Mouse (Mus musculus): ENCODE results near the gene Fam219a. TPM values are rescaled to one million over a fixed set of nuclear protein-coding genes. Genes with fewer than 3 reads are reported as not detected.
A peak's percentile ranks its signal among the peaks of the same experiment; 100 is the strongest.

Fam219a gene
- polyA plus RNA-seq, 1 experiment: 6.9 TPM

DNA sequence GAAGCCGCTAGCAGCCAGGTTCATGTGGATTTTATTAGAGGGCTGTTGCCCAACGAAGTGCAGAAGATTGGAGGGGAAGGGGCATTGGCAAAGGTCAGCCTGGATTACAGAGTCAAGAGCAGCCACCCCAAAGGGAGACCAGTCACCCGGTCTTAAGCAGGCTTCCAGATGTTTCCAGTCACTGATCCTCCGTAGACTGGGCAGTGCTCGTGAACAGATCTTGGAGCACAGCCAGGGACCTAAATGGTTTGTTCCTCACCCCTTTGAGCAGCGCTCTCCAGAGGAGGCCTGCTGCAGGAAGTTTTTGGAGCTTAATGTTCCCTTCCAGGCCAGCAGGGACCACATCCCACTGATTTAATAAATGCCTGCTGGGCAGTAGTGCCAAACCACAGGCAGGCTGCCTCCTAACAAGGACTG, 87.7 kb downstream of the Fam219a start:
- WGBS: 49% methylated on average over 6 of the region's 6 CpGs
- DNase-seq (ENCODE audit: low read depth, low spot score): no peak

GRCm38 (mm10) chr4:41480254-41480653, 89.1 kb downstream of the Fam219a start:
- 75% methylated on average over 8 of the region's 8 CpGs for WGBS
- DNase-seq (ENCODE audit: low read depth, low spot score): no peak

- WGBS: 62% methylated on average over 1 of the region's 1 CpGs
- DNase-seq (ENCODE audit: low read depth, low spot score): no peak
These were observed 89.9 kb downstream of the Fam219a start for GRCm38 (mm10) chr4:41479456-41479804.

DNA sequence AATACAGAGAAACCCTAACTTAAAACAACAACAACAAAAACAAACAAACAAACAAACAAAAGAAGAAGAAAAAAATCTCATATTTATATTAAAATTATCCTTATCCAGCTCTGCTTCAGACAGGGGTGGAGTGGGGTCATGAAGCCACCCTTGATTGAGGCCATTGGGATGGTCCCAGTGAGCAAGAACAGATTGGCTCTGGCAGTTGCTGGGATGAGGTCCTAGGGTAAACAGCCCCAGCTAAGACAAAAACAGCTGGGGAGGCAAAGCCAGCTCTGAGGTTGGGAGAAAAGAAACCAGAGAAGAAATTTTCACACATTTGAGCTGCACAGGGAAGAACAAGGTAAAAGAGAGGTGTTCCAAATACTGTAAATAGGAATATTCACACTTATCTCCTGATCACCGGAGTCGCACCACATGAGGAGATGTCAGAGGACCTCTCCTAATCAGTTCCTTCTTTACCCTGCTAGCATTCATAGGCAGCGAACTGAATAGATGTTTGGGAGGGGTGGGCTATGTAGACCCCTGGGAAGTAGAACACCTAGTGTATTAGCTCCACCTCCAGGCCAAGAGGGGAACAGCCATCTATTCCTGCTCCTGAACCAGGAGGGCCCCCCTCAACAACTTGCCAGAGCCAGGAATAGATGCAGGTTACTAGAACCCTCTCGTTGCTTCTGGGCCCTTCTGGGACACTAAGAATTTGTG, 90.4 kb downstream of the Fam219a start:
- WGBS: 80% methylated on average over 4 of the region's 4 CpGs
- no peak for DNase-seq (ENCODE audit: low read depth, low spot score)

GRCm38 (mm10) chr4:41477648-41478160, 91.6 kb downstream of the Fam219a start:
- DNase-seq (ENCODE audit: low read depth, low spot score): no peak
- 84% methylated on average over 9 of the region's 9 CpGs for WGBS

DNA sequence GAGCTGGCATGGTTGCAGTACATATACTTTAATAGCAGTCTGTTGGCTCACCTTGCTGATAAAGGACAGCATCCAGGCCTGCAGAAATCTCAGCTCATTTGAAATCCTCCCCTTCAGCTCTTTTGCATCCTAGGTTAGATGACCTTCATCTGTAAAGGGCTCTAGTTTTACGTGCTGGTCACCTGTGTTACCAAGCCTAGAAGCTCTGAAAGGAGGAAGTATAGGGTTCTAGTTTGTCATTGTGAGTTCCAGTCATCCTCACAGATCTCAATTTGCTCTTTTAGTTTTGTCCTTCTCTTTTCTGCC, 98.0 kb downstream of the Fam219a start:
- 82% methylated on average over 1 of the region's 1 CpGs for WGBS
- no peak for DNase-seq (ENCODE audit: low read depth, low spot score)

DNA sequence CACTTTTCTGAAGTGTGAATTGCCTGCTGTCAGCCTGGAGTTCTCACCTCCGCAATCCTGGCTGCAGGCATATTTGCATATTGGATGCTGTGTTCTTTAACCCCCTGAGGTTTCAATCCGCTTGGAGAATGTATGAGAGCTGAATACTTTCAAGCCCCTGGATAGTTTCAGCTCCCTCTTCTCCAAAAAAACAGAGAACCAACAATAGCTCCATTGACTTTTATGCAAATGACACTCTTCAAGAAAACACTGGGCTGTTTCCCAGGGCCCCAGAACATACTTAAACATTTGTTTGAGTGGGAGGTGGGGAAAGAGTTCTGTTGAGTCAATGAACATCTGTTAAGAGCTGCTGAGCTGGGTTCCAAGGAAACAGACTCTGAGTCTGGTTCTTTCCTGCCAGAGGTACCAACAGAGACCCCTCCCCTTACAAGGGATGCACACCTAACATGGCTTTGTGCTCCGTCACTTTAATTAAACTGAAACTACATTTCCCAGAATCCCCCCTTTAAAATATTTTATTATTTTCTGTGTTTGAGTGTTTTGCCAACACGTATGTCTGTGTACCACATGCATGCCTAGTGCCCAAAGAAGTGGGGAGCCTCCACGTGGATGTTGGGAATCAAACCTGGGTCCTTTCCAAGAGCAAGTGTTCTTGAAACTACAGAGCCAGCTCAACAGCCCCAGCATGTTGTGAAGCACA, 98.5 kb downstream of the Fam219a start:
- no peak for DNase-seq (ENCODE audit: low read depth, low spot score)

DNA sequence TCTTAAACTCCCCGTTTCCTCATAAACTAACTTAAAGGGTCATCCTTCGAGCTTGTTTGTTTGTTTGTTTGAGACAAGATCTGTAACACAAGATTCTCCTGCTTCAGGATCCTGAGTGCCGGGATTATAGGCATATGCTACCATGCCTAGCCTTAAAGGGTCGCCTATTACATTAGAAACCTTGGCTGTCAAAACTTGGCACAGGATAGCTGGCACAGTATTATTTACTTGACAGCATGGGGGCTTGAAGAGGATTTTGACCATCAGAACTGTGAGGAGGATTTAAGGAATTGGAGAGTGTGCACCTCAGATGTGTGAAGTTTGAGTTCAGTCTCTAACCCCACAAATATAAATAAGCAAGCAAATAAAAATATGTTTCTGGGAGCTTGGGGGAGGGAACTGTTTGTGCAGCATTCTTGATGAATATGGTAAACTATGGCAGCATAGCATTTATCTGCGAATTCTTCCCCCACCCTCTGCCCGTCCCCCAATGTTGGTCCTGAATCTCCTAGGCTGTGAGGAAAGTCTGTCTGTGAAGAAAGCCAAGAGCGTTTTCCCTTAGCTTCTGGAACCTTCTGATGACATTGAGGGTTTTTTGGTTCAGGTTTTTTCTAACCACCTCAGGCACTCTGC, 99.2 kb downstream of the Fam219a start:
- DNase-seq (ENCODE audit: low read depth, low spot score): no peak
- 81% methylated on average over 7 of the region's 7 CpGs for WGBS

More for the DNA sequence above, 98.5 kb downstream of the Fam219a start:
- 69% methylated on average over 5 of the region's 5 CpGs for WGBS

GRCm38 (mm10) chr4:41469199-41469598, 100.1 kb downstream of the Fam219a start:
- DNase-seq (ENCODE audit: low read depth, low spot score): no peak
- 79% methylated on average over 10 of the region's 10 CpGs for WGBS

GRCm38 (mm10) chr4:41468396-41469080, 100.8 kb downstream of the Fam219a start:
- peak; percentile 36 for DNase-seq (ENCODE audit: low read depth, low spot score)
- WGBS: 50% methylated on average over 17 of the region's 17 CpGs

Other genes starting within 250 kb of the Fam219a start
- gene Ubap1, start 220.5 kb downstream of the Fam219a start, polyA plus RNA-seq (2012; rRNA removed): 28.7 and 35.9 TPM in 2 replicates
- gene Kif24, start 104.7 kb downstream of the Fam219a start, polyA plus RNA-seq (2012; rRNA removed): 2.1 and 3.0 TPM in 2 replicates
- 27.4 and 27.7 TPM in 2 replicates for gene Nudt2, start 104.4 kb downstream of the Fam219a start, polyA plus RNA-seq (2012; rRNA removed)
- gene AI464131, start 66.5 kb downstream of the Fam219a start, polyA plus RNA-seq (2012; rRNA removed): 7.1 and 13.3 TPM in 2 replicates
- gene 1110017D15Rik, start 52.2 kb downstream of the Fam219a start, polyA plus RNA-seq (2012; rRNA removed): 0.12 and 0.34 TPM in 2 replicates
- gene Dnaic1, start 237 bp upstream of the Fam219a start, polyA plus RNA-seq (2012; rRNA removed): 2.3 and 2.5 TPM in 2 replicates
- 4.0 and 5.4 TPM in 2 replicates for gene Enho, start 70.8 kb upstream of the Fam219a start, polyA plus RNA-seq (2012; rRNA removed)
- gene Cntfr, start 127.6 kb upstream of the Fam219a start, polyA plus RNA-seq (2012; rRNA removed): 1.4 TPM in 2 replicates
- gene Il11ra1, start 130.5 kb upstream of the Fam219a start, polyA plus RNA-seq (2012; rRNA removed): 27.6 and 27.9 TPM in 2 replicates
- 37.7 and 41.3 TPM in 2 replicates for gene Rpp25l, start 144.0 kb upstream of the Fam219a start, polyA plus RNA-seq (2012; rRNA removed)
- gene Dctn3, start 153.6 kb upstream of the Fam219a start, polyA plus RNA-seq (2012; rRNA removed): 59.3 and 65.9 TPM in 2 replicates
- 0.04 TPM in 1 of 2 replicates, not detected in the other for gene Arid3c, start 161.6 kb upstream of the Fam219a start, polyA plus RNA-seq (2012; rRNA removed)
- 71.2 and 87.4 TPM in 2 replicates for gene Galt, start 185.7 kb upstream of the Fam219a start, polyA plus RNA-seq (2012; rRNA removed)
- 76.2 and 80.9 TPM in 2 replicates for gene Sigmar1, start 186.6 kb upstream of the Fam219a start, polyA plus RNA-seq (2012; rRNA removed)
- gene Ccl27a, start 204.7 kb upstream of the Fam219a start, polyA plus RNA-seq (2012; rRNA removed): 13.1 and 13.6 TPM in 2 replicates